Mouse (Mus musculus): ENCODE measurements around the gene Gm49320. TPM values are rescaled to one million over a fixed set of nuclear protein-coding genes. Genes with fewer than 3 reads are reported as not detected.

Gene Gm49320
- total RNA-seq, 2 experiments from 2014 or later = 1.4 TPM; not detected in 1

Other genes with a start within 250 kb of the Gm49320 start
- gene Cd209f, start 133.0 kb upstream of the Gm49320 start, total RNA-seq (2021) = not detected
- gene Cd209g, start 104.8 kb upstream of the Gm49320 start, total RNA-seq (2021) = not detected
- 100 to 1,000 TPM; 104 to 117 TPM for gene Evi5l, start 72.3 kb upstream of the Gm49320 start, total RNA-seq (2021)
- gene Prr36, start 21.4 kb upstream of the Gm49320 start, total RNA-seq (2021) = 10 to 100 TPM; 47.8 to 48.7 TPM
- not detected for gene Lrrc8e, start 12.0 kb upstream of the Gm49320 start, total RNA-seq (2021)
- gene Map2k7, start 125 bp upstream of the Gm49320 start, total RNA-seq (2021) = 10 to 100 TPM; 96.5 to 97.2 TPM
- 10 to 100 TPM in 1 of 2 experiments, 1 to 10 TPM in 1; 6.4 to 14.1 TPM for gene Tgfbr3l, start 9.3 kb downstream of the Gm49320 start, total RNA-seq (2021)
- 10 to 100 TPM; 28.5 to 36.5 TPM for gene Snapc2, start 14.2 kb downstream of the Gm49320 start, total RNA-seq (2021)
- gene Ctxn1, start 20.4 kb downstream of the Gm49320 start, total RNA-seq (2021) = 100 to 1,000 TPM; 599 to 686 TPM
- 10 to 100 TPM; 58.9 to 75.6 TPM for gene Timm44, start 37.0 kb downstream of the Gm49320 start, total RNA-seq (2021)
- gene Ccl25, start 86.3 kb downstream of the Gm49320 start, total RNA-seq (2021) = 10 to 100 TPM; 14.7 to 32.5 TPM
- 10 to 100 TPM; 67.1 to 79.3 TPM for gene Elavl1, start 86.5 kb downstream of the Gm49320 start, total RNA-seq (2021)